8 mouse cellular contexts compared by ENCODE assay signal in genomic region chr11:117890519-117891282, GRCm38 (mm10). TPM values are rescaled to one million over a fixed set of nuclear protein-coding genes. Genes with fewer than 3 reads are reported as not detected.
DNase-seq lines count a peak whose midpoint lies in the region; ATAC-seq and TF ChIP-seq lines count a peak whose summit lies in the region.

No protein-coding gene starts in this region.

- ATAC-seq in forebrain, postnatal 0 days: peak; percentile 51
- ATAC-seq in neural tube, embryonic 14.5 days (ENCODE audit: low read depth): peak; percentile 56; the same call in 1 of the 2 replicates

- H3K9me3 ChIP-seq in forebrain, postnatal 0 days (ENCODE audit: low read length): no peaks in the 10 kb centered on the region
- no peaks in the 10 kb centered on the region for H3K9me3 ChIP-seq in neural tube, embryonic 14.5 days (ENCODE audit: control insufficient read depth, low read length)

- 81% methylated on average over 13 of the region's 13 CpGs for WGBS in thymus, adult 2 months
- WGBS in forebrain, postnatal 0 days: 19% methylated on average over 13 of the region's 13 CpGs
- 21% methylated on average over 13 of the region's 13 CpGs for WGBS in neural tube, embryonic 14.5 days

- TF ChIP-seq CTCF in thymus, adult 2 months (IDR thresholded peaks at IDR 0.05; ENCODE audit: borderline replicate concordance, control insufficient read depth, extremely low read depth, insufficient read depth, low read length, poor library complexity): no peak
- TF ChIP-seq CTCF in forebrain, postnatal 0 days (IDR thresholded peaks at IDR 0.05; ENCODE audit: low read depth): peak; percentile 46

- peaks cover 52% of the 10 kb centered on the region for H3K4me1 ChIP-seq in thymus, adult 2 months (replicated peaks; ENCODE audit: control insufficient read depth, insufficient read depth, low read length)
- peaks cover 11% of the 10 kb centered on the region for H3K4me1 ChIP-seq in forebrain, postnatal 0 days (ENCODE audit: insufficient read depth)
- H3K4me1 ChIP-seq in neural tube, embryonic 14.5 days (ENCODE audit: control insufficient read depth, insufficient read depth, low read length): peaks cover 27% of the 10 kb centered on the region

- intact Hi-C loops in left cerebral cortex, postnatal 25 days (cut with DNase I): no loop called here

- DNase-seq in thymus, adult 2 months: no peak
- no peak for DNase-seq in thymus, postnatal 0 days (ENCODE audit: low spot score)
- DNase-seq in forebrain, postnatal 0 days: no peak
- peak; percentile 64 for DNase-seq in kidney, postnatal 14 days
- no peak for DNase-seq in adrenal gland, adult (ENCODE audit: inconsistent age in 2 of 2, low spot score in 1 of 2)
- DNase-seq in cerebellum, adult 11-12 months: no peak
- DNase-seq in left cerebral cortex, postnatal 25 days (ENCODE audit: low spot score in 2 of 2): no peak

- no peak overlapping the region for H3K9ac ChIP-seq in forebrain, postnatal 0 days
- no peak overlapping the region for H3K9ac ChIP-seq in neural tube, embryonic 14.5 days (replicated peaks; ENCODE audit: low read depth, low read length)

- H3K36me3 ChIP-seq in thymus, adult 2 months (ENCODE audit: control insufficient read depth, insufficient read depth, low read length): no peaks in the 10 kb centered on the region
- no peaks in the 10 kb centered on the region for H3K36me3 ChIP-seq in forebrain, postnatal 0 days (ENCODE audit: insufficient read depth)
- H3K36me3 ChIP-seq in neural tube, embryonic 14.5 days (ENCODE audit: control insufficient read depth, insufficient read depth, low read length): no peaks in the 10 kb centered on the region

- H3K27me3 ChIP-seq in thymus, adult 2 months (ENCODE audit: control insufficient read depth, insufficient read depth, low read length): no peaks in the 10 kb centered on the region
- H3K27me3 ChIP-seq in forebrain, postnatal 0 days (ENCODE audit: insufficient read depth, low read length): peaks cover 17% of the 10 kb centered on the region; the same call in 1 of the 2 replicates
- H3K27me3 ChIP-seq in neural tube, embryonic 14.5 days (ENCODE audit: control insufficient read depth, insufficient read depth, low read length): no peaks in the 10 kb centered on the region

- peak overlapping the region; percentile 91 for H3K27ac ChIP-seq in thymus, adult 2 months (ENCODE audit: control insufficient read depth, insufficient read depth, low read length)
- no peak overlapping the region for H3K27ac ChIP-seq in forebrain, postnatal 0 days (ENCODE audit: low read depth, low read length)
- H3K27ac ChIP-seq in neural tube, embryonic 14.5 days (ENCODE audit: low read depth, low read length): no peak overlapping the region

- H3K4me3 ChIP-seq in thymus, adult 2 months (ENCODE audit: control insufficient read depth, insufficient read depth, low read length): no peak overlapping the region
- H3K4me3 ChIP-seq in forebrain, postnatal 0 days (ENCODE audit: low read depth, low read length): no peak overlapping the region
- no peak overlapping the region for H3K4me3 ChIP-seq in neural tube, embryonic 14.5 days (ENCODE audit: low read depth, low read length)

- H3K4me2 ChIP-seq in forebrain, postnatal 0 days (ENCODE audit: low read depth): no peak overlapping the region
- H3K4me2 ChIP-seq in neural tube, embryonic 14.5 days (ENCODE audit: low read depth, low read length): no peak overlapping the region

- TF ChIP-seq POLR2A in thymus, adult 2 months (IDR thresholded peaks at IDR 0.05; ENCODE audit: control insufficient read depth, extremely low read depth, insufficient read depth, low read length, poor library complexity): 0 out of 2 replicates have a peak, but pooled peaks have one; percentile 29

RNA-seq across cellular contexts. Expression of gene Tha1, which starts 17.4 kb away (rescaled TPM):
- 15.3 and 16.9 TPM in 2 replicates for polyA plus RNA-seq in thymus, adult 2 months (2012; rRNA removed)
- polyA plus RNA-seq in thymus, postnatal 0 days (2015; fragmentation: Nextera tagmentation; extraction: Ambion mirVana): 9.0 and 9.4 TPM in 2 replicates
- total RNA-seq in forebrain, postnatal 0 days (2014; rRNA removed): 5.9 and 8.2 TPM in 2 replicates
- polyA plus RNA-seq in forebrain, postnatal 0 days (2015; fragmentation: Nextera tagmentation; extraction: Ambion mirVana): 2.6 and 2.9 TPM in 2 replicates
- 3.8 and 4.2 TPM in 2 replicates for polyA plus RNA-seq in neural tube, embryonic 14.5 days (2014; fragmentation: Nextera tagmentation; extraction: Ambion mirVana)
- 1 to 10 TPM; 3.8 to 4.0 TPM for total RNA-seq in left cerebral cortex, postnatal 25 days (2021)

RNA-seq across cellular contexts. Expression of gene Tmem235, which starts 30.1 kb away (rescaled TPM):
- 0.05 TPM in 1 of 2 replicates, not detected in the other for polyA plus RNA-seq in thymus, adult 2 months (2012; rRNA removed)
- not detected in 2 replicates for polyA plus RNA-seq in thymus, postnatal 0 days (2015; fragmentation: Nextera tagmentation; extraction: Ambion mirVana)
- total RNA-seq in forebrain, postnatal 0 days (2014; rRNA removed): not detected in 2 replicates
- polyA plus RNA-seq in forebrain, postnatal 0 days (2015; fragmentation: Nextera tagmentation; extraction: Ambion mirVana): not detected in 2 replicates
- 0.15 TPM in 1 of 2 replicates, not detected in the other for polyA plus RNA-seq in neural tube, embryonic 14.5 days (2014; fragmentation: Nextera tagmentation; extraction: Ambion mirVana)
- total RNA-seq in left cerebral cortex, postnatal 25 days (2021): under 1 TPM in 1 of 2 experiments, not detected in 1; 0.23 TPM

RNA-seq across cellular contexts. Expression of gene Birc5, which starts 41.6 kb away (rescaled TPM):
- 75.4 and 87.2 TPM in 2 replicates for polyA plus RNA-seq in thymus, adult 2 months (2012; rRNA removed)
- 457 and 480 TPM in 2 replicates for polyA plus RNA-seq in thymus, postnatal 0 days (2015; fragmentation: Nextera tagmentation; extraction: Ambion mirVana)
- 5.7 and 6.2 TPM in 2 replicates for total RNA-seq in forebrain, postnatal 0 days (2014; rRNA removed)
- 24.9 and 31.4 TPM in 2 replicates for polyA plus RNA-seq in forebrain, postnatal 0 days (2015; fragmentation: Nextera tagmentation; extraction: Ambion mirVana)
- 14.9 and 26.1 TPM in 2 replicates for polyA plus RNA-seq in neural tube, embryonic 14.5 days (2014; fragmentation: Nextera tagmentation; extraction: Ambion mirVana)
- 1 to 10 TPM in 1 of 2 experiments, under 1 TPM in 1; 0.62 to 1.2 TPM for total RNA-seq in left cerebral cortex, postnatal 25 days (2021)
